Mouse (Mus musculus) limb, embryonic 11.5 days (tissue): ENCODE results near the gene 1700030K09Rik. TPM values are rescaled to one million over a fixed set of nuclear protein-coding genes. Genes with fewer than 3 reads are reported as not detected.
A peak's percentile ranks its signal among the peaks of the same experiment; 100 is the strongest.

Source experiments
- ATAC-seq: fragments of 200-750 bp; cut with Nextera tagmentation; 2 replicates; pipeline ENCODE4 v1.8.0; 2017; ENCODE audit warnings: low read depth; ENCODE audit not compliant: insufficient number of reproducible peaks, low FRiP score, low TSS enrichment
- DNase-seq: peaks from one replicate; pipeline ENCODE4 v3.0.0-alpha.2; 2015; ENCODE audit warnings: low spot score
- H3K27ac ChIP-seq: fragments of 300-500 bp; sonication (generic); replicated peaks from 2 replicates; pipeline ENCODE4 v1.5.1; 2014; ENCODE audit warnings: low read depth, mild to moderate bottlenecking, low read length
- H3K27me3 ChIP-seq: fragments of 300-500 bp; sonication (generic); 2 replicates; pipeline ENCODE4 v1.6.1; 2014; ENCODE audit warnings: mild to moderate bottlenecking, low read length, mixed read lengths; ENCODE audit not compliant: control insufficient read depth, insufficient read depth
- H3K36me3 ChIP-seq: fragments of 300-500 bp; sonication (generic); 2 replicates; pipeline ENCODE4 v1.6.1; 2014; ENCODE audit warnings: mild to moderate bottlenecking, low read length, moderate library complexity, mixed read lengths; ENCODE audit not compliant: control insufficient read depth, insufficient read depth
- H3K4me1 ChIP-seq: fragments of 300-500 bp; sonication (generic); 2 replicates; pipeline ENCODE4 v1.6.1; 2014; ENCODE audit warnings: low read length, mixed read lengths; ENCODE audit not compliant: control insufficient read depth, insufficient read depth
- H3K4me2 ChIP-seq: fragments of 300-500 bp; sonication (generic); 2 replicates; pipeline ENCODE4 v1.6.1; 2014; ENCODE audit warnings: low read depth, mild to moderate bottlenecking, moderate library complexity; ENCODE audit not compliant: severe bottlenecking
- H3K4me3 ChIP-seq: fragments of 300-500 bp; sonication (generic); 2 replicates; pipeline ENCODE4 v1.5.1; 2014; ENCODE audit warnings: low read depth, low read length
- H3K9ac ChIP-seq: fragments of 300-500 bp; sonication (generic); 2 replicates; pipeline ENCODE4 v1.6.1; 2014; ENCODE audit warnings: mild to moderate bottlenecking, low read length
- H3K9me3 ChIP-seq: fragments of 300-500 bp; sonication (generic); 2 replicates; pipeline ENCODE4 v1.6.1; 2016; ENCODE audit warnings: low read length; ENCODE audit not compliant: control insufficient read depth
- WGBS: fragments of 180-500 bp; shearing (Covaris S2); extraction: QIAGEN DNeasy Blood & Tissue Kit; methylation state at CpG from one replicate; pipeline ENCODE4 v1.1.7; 2014; 5-methylcytosine and 5-hydroxymethylcytosine counted together
- polyA plus RNA-seq: library from polyadenylated mRNA; unstranded; fragments of >200 nt; fragmentation: Nextera tagmentation; extraction: Ambion mirVana; gene quantifications from 2 replicates; pipeline ENCODE4 v1.2.1, GENCODE M21; 2014

1700030K09Rik gene
- polyA plus RNA-seq, 1 experiment from 2014 or later, result 13.5 TPM

GRCm38 (mm10) chr8:72493381-72493780 is 49.7 kb downstream of the 1700030K09Rik start:
- H3K36me3 ChIP-seq, result peaks cover 12% of the 10 kb centered on the region; the same call in 1 of the 2 replicates
- peak overlapping the region; percentile 80 for H3K4me3 ChIP-seq
- DNase-seq (peak; percentile 38), ATAC-seq (no peak)
- WGBS, result 15% methylated on average over 8 of the region's 8 CpGs
- no peaks in the 10 kb centered on the region for H3K27me3 ChIP-seq
- H3K27ac ChIP-seq, result no peak overlapping the region; the same call in 1 of the 2 replicates
- no peaks in the 10 kb centered on the region for H3K9me3 ChIP-seq
- H3K4me2 ChIP-seq, result peak overlapping the region; percentile 75
- H3K9ac ChIP-seq, result peak overlapping the region; percentile 61
- H3K4me1 ChIP-seq, result peaks cover 9% of the 10 kb centered on the region; the same call in 1 of the 2 replicates

- DNase-seq, result no peak
- Histone ChIP-seq H3K27me3 (no peaks in the 10 kb centered on the region), H3K27ac (no peak overlapping the region), H3K4me2 (no peak overlapping the region), H3K9me3 (no peaks in the 10 kb centered on the region), H3K4me1 (peaks cover 9% of the 10 kb centered on the region; the same call in 1 of the 2 replicates), H3K4me3 (no peak overlapping the region), H3K36me3 (peaks cover 12% of the 10 kb centered on the region; the same call in 1 of the 2 replicates), H3K9ac (no peak overlapping the region)
- 90% methylated on average over 23 of the region's 23 CpGs for whole genome bisulfite sequencing
- ATAC-seq, result no peak
These were observed 51.9 kb downstream of the 1700030K09Rik start for GRCm38 (mm10) chr8:72495411-72496111.

- WGBS, result 90% methylated on average over 19 of the region's 19 CpGs
- H3K9ac ChIP-seq, result no peak overlapping the region
- no peaks in the 10 kb centered on the region for H3K27me3 ChIP-seq
- no peak overlapping the region for H3K4me2 ChIP-seq
- DNase-seq (no peak), ATAC-seq (no peak)
- H3K9me3 ChIP-seq, result no peaks in the 10 kb centered on the region
- H3K36me3 ChIP-seq, result peaks cover 12% of the 10 kb centered on the region; the same call in 1 of the 2 replicates
- peaks cover 9% of the 10 kb centered on the region; the same call in 1 of the 2 replicates for H3K4me1 ChIP-seq
- no peak overlapping the region for H3K4me3 ChIP-seq
- H3K27ac ChIP-seq, result no peak overlapping the region
These were observed 52.5 kb downstream of the 1700030K09Rik start for GRCm38 (mm10) chr8:72496217-72496616.

GRCm38 (mm10) chr8:72497911-72498310 is 54.2 kb downstream of the 1700030K09Rik start:
- no peak for DNase-seq
- Histone ChIP-seq H3K27ac (no peak overlapping the region), H3K36me3 (peaks cover 12% of the 10 kb centered on the region; the same call in 1 of the 2 replicates), H3K27me3 (no peaks in the 10 kb centered on the region), H3K4me3 (no peak overlapping the region), H3K4me1 (peaks cover 5% of the 10 kb centered on the region; the same call in 1 of the 2 replicates), H3K9ac (no peak overlapping the region), H3K4me2 (no peak overlapping the region), H3K9me3 (no peaks in the 10 kb centered on the region)
- no peak for ATAC-seq
- WGBS, result 92% methylated on average over 1 of the region's 1 CpGs

- Histone ChIP-seq H3K27ac (no peak overlapping the region), H3K4me3 (no peak overlapping the region), H3K27me3 (no peaks in the 10 kb centered on the region), H3K4me1 (peaks cover 3% of the 10 kb centered on the region; the same call in 1 of the 2 replicates), H3K4me2 (no peak overlapping the region), H3K9me3 (no peaks in the 10 kb centered on the region), H3K9ac (no peak overlapping the region), H3K36me3 (peaks cover 12% of the 10 kb centered on the region; the same call in 1 of the 2 replicates)
- WGBS, result 95% methylated on average over 4 of the region's 4 CpGs
- no peak for DNase-seq
- ATAC-seq, result no peak
These were observed 54.8 kb downstream of the 1700030K09Rik start for GRCm38 (mm10) chr8:72498527-72498926.

GRCm38 (mm10) chr8:72499521-72500284 is 56.0 kb downstream of the 1700030K09Rik start:
- Histone ChIP-seq H3K9me3 (no peaks in the 10 kb centered on the region), H3K4me1 (no peaks in the 10 kb centered on the region), H3K27me3 (no peaks in the 10 kb centered on the region), H3K4me2 (no peak overlapping the region), H3K27ac (no peak overlapping the region), H3K4me3 (no peak overlapping the region), H3K36me3 (peaks cover 12% of the 10 kb centered on the region; the same call in 1 of the 2 replicates), H3K9ac (no peak overlapping the region)
- 87% methylated on average over 2 of the region's 2 CpGs for WGBS
- no peak for ATAC-seq
- DNase-seq, result no peak

- Histone ChIP-seq H3K27me3 (no peaks in the 10 kb centered on the region), H3K4me1 (no peaks in the 10 kb centered on the region), H3K4me3 (no peak overlapping the region), H3K4me2 (no peak overlapping the region), H3K9me3 (no peaks in the 10 kb centered on the region), H3K9ac (no peak overlapping the region), H3K36me3 (peaks cover 11% of the 10 kb centered on the region; the same call in 1 of the 2 replicates), H3K27ac (no peak overlapping the region)
- DNase-seq, result no peak
- 93% methylated on average over 1 of the region's 1 CpGs for WGBS
- no peak for ATAC-seq
These were observed 56.8 kb downstream of the 1700030K09Rik start for GRCm38 (mm10) chr8:72500521-72500931.

GRCm38 (mm10) chr8:72504137-72504536 is 60.5 kb downstream of the 1700030K09Rik start:
- Histone ChIP-seq H3K4me1 (no peaks in the 10 kb centered on the region), H3K27me3 (no peaks in the 10 kb centered on the region), H3K36me3 (no peaks in the 10 kb centered on the region; the same call in 1 of the 2 replicates), H3K27ac (no peak overlapping the region), H3K4me2 (no peak overlapping the region), H3K4me3 (no peak overlapping the region), H3K9me3 (no peaks in the 10 kb centered on the region), H3K9ac (no peak overlapping the region)
- ATAC-seq (no peak), DNase-seq (no peak)
